Mouse (Mus musculus): ENCODE results near the gene Tmem213. TPM values are rescaled to one million over a fixed set of nuclear protein-coding genes. Genes with fewer than 3 reads are reported as not detected.

Gene Tmem213
- polyA plus RNA-seq, 1 experiment: not detected

- H3K4me1 ChIP-seq (ENCODE audit: control insufficient read depth, insufficient read depth, low read length): no peaks in the 10 kb centered on the region
- TF ChIP-seq CTCF (IDR thresholded peaks at IDR 0.05; ENCODE audit: borderline replicate concordance, insufficient read depth, low read length) (no peak), POLR2A (IDR thresholded peaks at IDR 0.05; ENCODE audit: low read depth, low read length) (no peak)
- no peak overlapping the region for H3K27ac ChIP-seq (ENCODE audit: insufficient read depth, low read length)
- no peak overlapping the region for H3K4me3 ChIP-seq (ENCODE audit: insufficient read depth, low read length)
Observed at GRCm38 (mm10) chr6:38162825-38163504, 53.9 kb downstream of the Tmem213 start.

- no peak overlapping the region for H3K27ac ChIP-seq (ENCODE audit: insufficient read depth, low read length)
- no peaks in the 10 kb centered on the region for H3K4me1 ChIP-seq (ENCODE audit: control insufficient read depth, insufficient read depth, low read length)
- TF ChIP-seq POLR2A (IDR thresholded peaks at IDR 0.05; ENCODE audit: low read depth, low read length) (no peak), CTCF (IDR thresholded peaks at IDR 0.05; ENCODE audit: borderline replicate concordance, insufficient read depth, low read length) (no peak)
- H3K4me3 ChIP-seq (ENCODE audit: insufficient read depth, low read length): no peak overlapping the region
Observed at GRCm38 (mm10) chr6:38164705-38165104, 55.6 kb downstream of the Tmem213 start.

- H3K4me3 ChIP-seq (ENCODE audit: insufficient read depth, low read length): no peak overlapping the region
- TF ChIP-seq POLR2A (IDR thresholded peaks at IDR 0.05; ENCODE audit: low read depth, low read length): no peak
- no peak for TF ChIP-seq CTCF (IDR thresholded peaks at IDR 0.05; ENCODE audit: borderline replicate concordance, insufficient read depth, low read length)
- no peak overlapping the region for H3K27ac ChIP-seq (ENCODE audit: insufficient read depth, low read length)
- H3K4me1 ChIP-seq (ENCODE audit: control insufficient read depth, insufficient read depth, low read length): no peaks in the 10 kb centered on the region
Observed at GRCm38 (mm10) chr6:38165385-38165784, 56.3 kb downstream of the Tmem213 start.

Other genes starting within 250 kb of the Tmem213 start
- gene Trim24, start 238.4 kb upstream of the Tmem213 start, polyA plus RNA-seq (2011; ENCODE audit: insufficient read length, low read depth, missing spikeins): 35.6 and 42.0 TPM in 2 replicates
- gene Svopl, start 62.3 kb upstream of the Tmem213 start, polyA plus RNA-seq (2011; ENCODE audit: insufficient read length, low read depth, missing spikeins): not detected in 2 replicates
- gene Atp6v0a4, start 15.3 kb downstream of the Tmem213 start, polyA plus RNA-seq (2011; ENCODE audit: insufficient read length, low read depth, missing spikeins): 0.44 TPM in 1 of 2 replicates, not detected in the other
- 4.8 and 6.1 TPM in 2 replicates for gene D630045J12Rik, start 144.8 kb downstream of the Tmem213 start, polyA plus RNA-seq (2011; ENCODE audit: insufficient read length, low read depth, missing spikeins)
- 9.6 and 14.3 TPM in 2 replicates for gene Zc3hav1l, start 190.0 kb downstream of the Tmem213 start, polyA plus RNA-seq (2011; ENCODE audit: insufficient read length, low read depth, missing spikeins)
- gene Zc3hav1, start 245.3 kb downstream of the Tmem213 start, polyA plus RNA-seq (2011; ENCODE audit: insufficient read length, low read depth, missing spikeins): 38.3 and 51.3 TPM in 2 replicates